Mouse (Mus musculus) T-cell, adult 2 months (primary cell): Measurements from ENCODE around the gene Fer.

Experiments
- DNase-seq: peaks from one replicate; pipeline ENCODE4 v3.0.0; 2022; ENCODE audit warnings: low spot score

Fer gene

DNA sequence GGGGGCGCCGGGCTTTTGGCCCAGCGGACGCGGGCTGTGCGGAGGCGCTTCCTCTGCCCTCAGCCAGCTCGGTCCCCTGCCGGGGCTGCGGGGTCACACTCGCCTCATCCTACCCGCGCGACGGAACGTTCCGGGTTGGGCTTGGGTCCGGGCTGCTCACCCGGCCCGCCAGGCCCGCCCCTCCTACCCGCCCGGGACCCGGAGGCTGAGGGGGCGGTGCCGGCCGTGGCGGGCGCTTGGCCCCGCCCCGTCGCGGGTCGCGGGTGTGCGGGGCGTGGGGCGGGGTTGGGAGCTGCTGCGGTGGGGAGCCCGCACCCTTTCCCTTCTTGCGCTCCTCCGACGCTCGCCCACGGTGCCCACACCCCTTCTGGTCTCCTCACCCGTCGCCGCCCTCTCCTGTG, 1.3 kb downstream of the Fer start:
- no peak for DNase-seq

DNA sequence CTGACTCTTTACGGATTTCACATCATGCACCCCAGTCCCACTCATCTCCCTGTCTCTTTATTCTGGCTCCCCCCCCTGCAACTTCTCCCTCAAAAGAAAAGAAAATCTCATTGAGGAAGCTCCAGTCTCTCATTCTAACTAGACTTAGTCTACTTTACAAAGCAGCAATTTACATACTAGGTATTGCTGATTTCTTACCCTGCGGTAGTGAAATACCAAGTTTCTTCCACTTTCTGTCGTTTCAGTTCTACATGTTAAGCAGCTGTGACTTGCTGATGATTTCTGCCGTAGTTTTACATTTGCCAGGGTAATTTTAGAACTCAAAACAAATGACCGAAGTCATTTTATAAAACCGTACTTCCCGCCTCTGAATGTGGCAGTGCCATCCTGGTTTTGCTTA, 8.9 kb downstream of the Fer start:
- no peak for DNase-seq

DNA sequence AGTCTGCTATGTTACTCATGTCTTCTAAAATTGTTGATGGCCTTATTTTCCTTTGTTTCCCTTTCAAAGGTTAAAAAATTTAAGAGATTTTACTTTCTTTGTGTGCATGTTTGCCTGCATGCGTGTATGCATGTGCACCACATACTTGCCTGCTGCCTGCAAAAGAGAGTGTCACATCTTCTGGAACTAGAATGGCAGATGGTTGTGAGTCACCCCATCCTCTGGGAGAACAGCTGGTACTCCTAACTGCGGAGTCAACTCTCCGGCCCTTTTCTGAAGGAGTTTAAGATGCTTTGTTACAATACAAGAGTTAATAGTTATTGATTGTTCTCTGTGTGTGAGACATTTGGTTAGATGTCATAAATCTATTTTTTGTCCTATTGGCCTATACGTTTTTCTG, 16.0 kb downstream of the Fer start:
- no peak for DNase-seq

DNA sequence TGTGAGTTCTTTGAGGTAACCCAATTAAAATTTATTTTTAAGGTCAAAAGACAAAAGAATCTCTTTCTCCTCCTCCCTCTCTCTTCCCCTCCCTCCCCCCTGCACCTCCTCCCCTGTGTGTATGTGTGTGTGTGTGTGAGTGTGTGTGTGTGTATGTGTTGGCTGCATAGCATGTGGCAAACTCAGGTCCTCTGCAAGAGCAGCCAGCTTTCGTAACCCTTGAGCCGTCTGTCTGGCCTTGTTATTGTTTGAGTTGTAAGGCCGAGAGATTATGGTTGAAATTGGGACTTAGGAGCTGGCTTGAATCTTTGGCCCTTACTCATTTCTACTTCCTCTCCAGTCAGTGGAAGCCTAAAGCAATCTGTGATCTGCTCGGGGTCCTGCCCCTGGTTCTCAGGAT, 17.1 kb downstream of the Fer start:
- DNase-seq, result no peak

DNA sequence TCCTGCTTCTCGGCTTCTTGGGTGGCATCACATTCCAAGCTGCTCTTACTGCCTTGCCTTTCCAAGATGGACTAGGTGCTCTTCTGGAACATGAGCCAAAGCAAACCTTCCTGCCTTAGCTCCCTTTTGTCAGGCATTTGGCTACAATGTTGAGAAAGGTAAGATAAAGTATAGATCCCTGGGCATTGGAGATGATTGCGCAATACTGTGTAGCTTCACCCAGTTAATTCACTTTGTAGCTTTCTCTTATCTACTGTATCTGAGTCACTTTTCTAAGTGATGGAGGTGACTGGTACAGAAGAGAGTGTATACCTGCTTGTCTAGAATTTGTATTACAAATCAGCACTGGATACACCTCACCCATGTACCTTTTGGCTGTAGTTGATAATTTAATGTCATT, 24.1 kb downstream of the Fer start:
- DNase-seq, result no peak

DNA sequence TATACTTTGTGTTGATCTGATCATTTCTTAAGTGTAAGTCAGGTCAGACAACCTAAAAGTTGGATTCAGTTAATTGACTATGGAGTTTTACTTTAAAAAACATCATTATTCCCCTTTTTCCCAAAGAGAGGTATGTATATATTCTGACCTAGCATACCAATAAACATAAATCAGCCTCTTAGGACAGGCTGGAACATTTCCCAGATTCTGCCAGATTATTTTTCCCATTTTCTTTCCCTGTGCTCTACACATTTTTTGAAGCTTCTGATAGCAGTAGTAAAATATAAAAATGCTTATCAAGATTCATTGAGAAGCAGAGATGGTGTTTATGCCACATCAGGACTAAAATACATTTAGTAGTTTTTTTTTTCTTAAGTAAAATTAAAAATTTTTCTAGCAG, 27.7 kb downstream of the Fer start:
- no peak for DNase-seq

DNA sequence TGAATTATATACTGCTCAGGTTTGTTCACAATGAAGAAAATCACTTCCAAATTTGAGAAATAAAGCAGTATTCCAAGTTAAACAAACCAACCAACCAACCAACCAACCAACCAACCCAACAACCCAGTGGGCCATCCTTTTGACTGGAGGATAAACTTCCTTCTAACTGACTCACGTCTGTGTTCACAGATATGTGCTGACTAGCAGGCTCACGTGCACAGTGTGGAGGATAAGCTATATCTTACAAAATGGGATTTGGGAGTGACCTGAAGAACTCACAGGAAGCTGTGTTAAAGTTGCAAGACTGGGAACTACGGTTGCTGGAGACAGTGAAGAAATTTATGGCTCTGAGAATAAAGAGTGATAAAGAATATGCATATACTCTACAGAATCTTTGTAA, 33.0 kb downstream of the Fer start:
- DNase-seq, result no peak

DNA sequence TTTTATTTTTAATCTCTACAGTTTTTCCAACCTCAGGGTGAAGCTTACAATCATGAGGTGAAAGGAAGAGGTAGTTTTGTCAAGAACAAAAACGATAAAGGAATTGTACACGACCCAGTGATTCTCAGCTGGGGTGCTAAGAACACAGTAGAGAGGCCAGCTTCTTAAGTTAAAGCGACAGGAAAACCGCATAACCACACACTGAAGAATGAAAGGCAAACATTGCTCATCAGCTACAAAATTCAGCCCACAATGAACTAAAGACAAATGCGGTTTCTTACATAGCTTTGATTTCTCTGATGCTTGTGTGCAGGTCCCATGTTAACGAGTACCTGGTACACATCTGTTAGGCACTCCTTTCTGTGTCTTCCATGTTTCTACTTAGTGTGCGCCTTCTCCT, 34.2 kb downstream of the Fer start:
- no peak for DNase-seq

DNA sequence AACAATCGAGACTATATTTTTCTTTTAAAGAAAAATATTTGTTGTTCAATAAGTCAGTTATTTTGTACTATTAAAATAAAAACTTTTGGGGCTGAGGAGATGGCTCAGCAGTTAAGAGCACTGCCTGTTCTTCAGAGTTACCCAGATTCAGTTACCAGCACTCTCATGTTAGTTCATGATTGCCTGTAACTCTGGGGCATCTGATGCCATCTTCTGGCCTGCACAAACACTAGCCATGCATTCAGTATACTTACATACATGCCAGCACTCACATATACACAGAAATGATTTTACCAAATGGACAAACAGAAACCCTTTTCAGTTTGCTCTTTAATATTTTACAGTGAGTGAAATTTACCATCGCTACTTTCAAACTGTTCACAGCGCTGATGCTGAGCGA, 46.4 kb downstream of the Fer start:
- DNase-seq, result no peak

DNA sequence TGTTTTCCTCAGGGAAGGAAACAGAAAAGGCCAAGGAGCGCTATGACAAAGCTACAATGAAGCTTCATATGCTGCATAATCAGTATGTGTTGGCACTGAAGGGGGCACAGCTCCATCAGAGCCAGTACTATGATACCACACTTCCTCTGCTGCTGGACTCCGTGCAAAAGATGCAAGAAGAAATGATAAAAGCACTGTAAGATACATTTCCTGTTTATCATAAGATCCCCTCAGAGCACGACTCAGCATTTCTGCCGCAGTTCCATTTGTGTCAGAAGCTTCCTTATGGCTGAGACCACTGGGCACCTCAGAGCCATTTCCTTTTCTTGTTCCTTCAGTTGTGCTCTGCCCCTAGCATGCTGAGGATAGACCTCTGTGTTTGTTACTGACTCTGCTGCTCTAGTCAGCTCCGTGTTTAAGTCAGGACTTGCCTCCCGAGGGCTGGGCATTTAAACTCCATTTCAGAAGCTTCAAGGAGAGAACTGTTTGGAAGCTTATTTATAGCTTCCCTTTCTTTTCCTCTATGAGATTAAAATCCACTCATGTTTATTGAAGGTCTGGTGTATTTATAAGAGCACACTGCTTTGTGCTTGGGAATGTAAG, 58.8 kb downstream of the Fer start:
- no peak for DNase-seq

DNA sequence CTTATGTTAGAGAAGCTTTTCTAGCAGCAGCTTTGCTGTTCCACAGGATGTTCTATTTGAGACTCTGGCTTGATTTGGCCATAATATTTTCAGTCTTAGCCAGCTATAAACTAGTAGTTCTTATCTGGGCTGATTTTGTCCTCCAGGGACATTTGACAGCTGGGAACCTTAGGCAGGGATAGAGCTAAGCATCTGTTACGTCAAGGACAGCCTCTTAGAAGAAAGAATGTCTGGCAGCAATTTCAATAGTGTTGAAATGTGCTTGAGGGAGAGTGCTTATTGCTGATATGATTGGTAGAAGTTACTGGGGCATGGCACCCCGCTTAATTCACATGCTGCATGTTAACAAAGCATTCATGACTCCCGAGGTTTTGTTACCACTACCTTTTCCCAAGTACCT, 62.7 kb downstream of the Fer start:
- DNase-seq, result no peak

DNA sequence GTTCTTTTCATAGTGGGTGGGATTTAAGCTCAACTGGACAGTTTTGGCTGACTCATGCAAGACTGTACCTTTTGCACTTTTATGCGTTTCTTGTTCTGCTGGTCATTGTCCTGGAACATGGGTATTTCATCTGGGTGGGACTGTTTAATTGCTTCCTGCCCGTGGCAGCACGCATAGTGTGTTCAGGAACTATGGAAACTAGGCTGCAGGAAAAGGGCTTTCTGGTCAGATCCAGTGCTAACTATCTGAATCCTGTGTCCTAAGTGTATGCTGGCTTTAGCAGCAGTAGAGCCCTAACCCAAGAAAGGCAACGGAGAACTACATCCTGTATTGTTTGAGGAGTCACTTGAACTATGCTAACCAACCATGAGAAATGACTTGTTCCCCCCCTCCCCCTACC, 67.8 kb downstream of the Fer start:
- DNase-seq, result no peak

DNA sequence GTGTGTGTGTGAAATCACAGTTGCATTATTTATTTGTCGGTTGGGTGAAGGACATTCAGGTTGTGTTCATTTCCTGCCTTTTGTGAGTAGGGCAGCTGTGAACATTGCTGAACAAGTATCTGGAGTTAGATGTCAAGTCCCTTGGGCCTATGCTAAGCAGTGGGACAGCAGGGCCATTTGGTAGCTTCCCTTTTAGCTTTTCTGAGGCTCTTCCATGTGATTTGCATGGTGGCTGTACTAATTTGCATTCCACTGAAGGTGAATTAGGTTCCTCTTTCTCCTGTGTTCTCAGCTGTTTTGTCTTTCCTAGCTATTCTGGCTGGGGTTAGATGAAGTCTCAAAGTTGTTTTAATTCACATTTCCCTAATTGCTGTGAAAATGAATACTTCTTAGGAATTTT, 68.7 kb downstream of the Fer start:
- no peak for DNase-seq

DNA sequence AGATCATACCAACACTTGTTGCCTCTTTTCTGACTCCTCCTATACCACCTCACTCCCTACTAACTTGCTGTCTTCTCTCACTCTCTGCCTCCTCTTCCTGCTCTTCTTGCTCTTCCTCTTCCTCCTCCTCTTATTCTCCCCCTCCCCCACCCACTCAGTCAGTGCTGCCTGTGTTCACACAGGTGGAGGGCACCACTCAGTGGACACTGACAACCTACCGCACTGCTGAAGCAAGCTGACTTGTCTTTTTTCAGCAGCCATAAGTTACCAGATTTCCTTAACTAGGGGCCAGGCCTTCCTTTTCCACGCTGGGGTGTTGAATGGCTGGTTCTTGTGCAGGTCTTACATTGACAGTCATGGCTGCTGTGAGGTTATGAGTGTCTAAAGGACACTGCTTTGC, 72.5 kb downstream of the Fer start:
- no peak for DNase-seq

DNA sequence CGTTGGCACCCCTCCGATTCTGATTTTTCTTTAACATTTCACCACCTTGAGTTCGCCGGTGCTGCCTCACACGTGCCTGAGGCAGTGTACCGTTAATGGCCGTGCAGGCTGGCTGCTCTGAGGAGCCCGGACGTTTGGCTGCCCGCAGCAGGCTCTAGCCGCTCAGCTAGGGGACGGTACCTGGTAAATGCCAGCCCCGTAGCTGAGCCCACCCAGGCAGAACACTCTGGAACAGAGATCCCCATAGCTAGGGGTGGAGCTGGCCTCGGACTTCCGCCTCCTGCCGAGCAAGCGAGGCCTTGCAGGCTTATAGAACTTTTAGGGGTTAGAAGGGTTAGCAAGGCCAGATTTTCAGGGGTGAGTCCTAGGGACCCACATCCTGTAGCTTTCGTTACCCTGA, 75.0 kb downstream of the Fer start:
- DNase-seq, result no peak

DNA sequence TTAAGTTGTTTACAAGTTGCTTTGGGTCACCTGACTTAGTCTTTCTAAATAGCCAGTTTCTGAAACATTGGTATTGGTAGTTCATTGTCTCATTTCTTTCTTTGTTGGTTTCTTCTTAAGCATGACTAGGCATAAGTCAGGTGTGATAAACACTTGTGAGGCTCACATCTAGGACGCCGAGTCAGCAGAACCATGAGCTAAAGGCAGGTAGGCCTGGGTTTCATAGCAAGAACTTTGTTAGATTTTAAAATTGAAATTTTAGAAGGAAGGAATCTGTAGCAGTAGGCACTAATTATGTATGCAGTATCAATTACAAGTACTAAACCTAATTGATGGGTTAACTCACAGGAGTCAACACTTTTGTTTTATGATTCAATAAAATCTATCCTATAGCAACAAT, 83.9 kb downstream of the Fer start:
- no peak for DNase-seq

DNA sequence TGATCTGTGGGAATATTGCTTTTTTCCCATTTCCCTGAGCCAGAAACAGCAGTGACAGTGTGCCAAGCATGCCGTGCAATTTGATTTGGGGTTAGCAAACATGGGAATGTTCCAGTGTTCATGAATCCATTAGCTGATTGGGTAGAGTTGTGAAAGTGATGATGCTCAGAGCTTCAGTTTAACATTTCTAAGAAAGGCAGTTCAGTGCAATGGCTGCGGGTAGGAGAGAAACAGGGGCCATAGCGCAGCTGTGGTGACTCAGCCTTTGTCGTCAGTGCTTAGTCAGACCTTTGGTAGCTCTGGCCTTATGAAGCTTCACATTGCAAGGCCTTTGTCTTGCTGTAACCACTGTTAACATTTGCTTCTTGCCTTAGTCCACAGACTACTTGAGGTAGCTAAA, 85.9 kb downstream of the Fer start:
- no peak for DNase-seq

DNA sequence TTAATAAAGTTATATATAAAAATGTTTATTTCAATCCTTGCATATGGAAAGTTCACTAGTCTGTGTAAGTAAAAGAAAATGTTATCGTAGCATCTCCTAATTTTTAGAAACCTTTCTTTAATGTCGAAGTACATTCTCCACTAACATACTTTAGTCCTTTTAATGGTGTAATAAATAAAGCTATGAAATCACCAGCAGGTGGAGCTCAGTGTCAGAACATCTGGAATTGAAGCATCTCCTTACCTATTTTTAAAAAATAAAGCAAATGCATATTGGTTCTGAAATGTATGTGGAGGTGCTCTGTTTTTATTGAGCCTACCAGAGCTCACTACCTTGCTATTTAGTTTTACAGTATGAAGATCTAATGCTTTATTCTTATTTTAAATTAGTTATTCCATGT, 88.6 kb downstream of the Fer start:
- no peak for DNase-seq

DNA sequence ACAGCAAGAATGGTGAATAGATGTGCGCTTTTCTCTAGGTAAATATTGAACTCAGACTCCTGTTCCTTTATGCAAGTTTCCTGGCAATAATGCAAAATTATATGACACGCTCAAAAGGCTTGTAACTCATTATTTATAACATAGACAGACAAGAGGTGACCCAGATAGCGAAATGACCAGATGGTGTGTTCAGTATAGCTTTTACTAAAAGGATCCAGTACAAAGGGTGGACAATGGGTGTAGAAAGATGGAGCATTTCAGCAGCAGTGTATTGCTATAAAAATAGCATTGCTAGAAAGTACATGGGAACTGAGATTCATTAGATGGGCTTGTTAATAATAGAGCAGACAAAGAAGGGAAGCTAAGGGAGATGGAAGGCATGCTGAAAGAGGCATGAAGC, 104.2 kb downstream of the Fer start:
- DNase-seq, result no peak

DNA sequence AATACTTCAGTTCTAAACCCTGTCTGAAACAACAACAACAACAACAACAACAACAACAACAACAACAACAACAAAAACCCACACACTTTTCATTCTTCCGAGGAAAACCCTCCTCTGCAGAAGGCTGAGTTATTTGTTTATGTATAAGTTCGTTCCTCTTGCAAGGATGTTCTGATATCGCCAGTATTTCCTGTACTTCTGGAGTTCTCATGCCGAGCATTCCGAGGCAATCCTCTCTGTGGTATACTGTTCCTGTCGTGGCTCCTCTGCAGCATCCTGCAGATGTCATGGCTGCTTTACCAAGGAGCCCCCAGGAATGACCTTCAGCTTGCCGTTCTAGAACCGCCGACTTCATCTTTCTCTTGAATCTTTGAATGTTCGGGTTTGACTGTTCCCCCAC, 106.6 kb downstream of the Fer start:
- no peak for DNase-seq

DNA sequence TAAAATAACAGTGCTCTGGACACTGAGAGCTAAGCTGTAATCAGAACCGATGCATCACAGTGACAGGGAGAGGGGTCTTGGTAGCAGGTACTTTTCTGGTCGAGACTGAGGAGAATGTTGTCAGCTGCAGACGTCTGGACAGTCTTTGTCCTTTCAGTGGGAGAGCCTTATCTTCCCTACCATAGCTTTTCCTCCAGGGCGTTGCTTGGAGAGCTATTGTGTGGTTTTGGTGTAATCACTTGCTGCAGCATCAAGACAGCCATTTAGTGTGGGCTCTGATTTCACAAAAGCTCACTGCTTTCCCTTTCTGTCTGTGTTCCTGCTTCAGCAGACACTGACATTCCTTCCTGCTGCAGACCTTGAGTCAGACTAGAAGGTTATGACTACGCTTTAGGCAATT, 107.4 kb downstream of the Fer start:
- no peak for DNase-seq

DNA sequence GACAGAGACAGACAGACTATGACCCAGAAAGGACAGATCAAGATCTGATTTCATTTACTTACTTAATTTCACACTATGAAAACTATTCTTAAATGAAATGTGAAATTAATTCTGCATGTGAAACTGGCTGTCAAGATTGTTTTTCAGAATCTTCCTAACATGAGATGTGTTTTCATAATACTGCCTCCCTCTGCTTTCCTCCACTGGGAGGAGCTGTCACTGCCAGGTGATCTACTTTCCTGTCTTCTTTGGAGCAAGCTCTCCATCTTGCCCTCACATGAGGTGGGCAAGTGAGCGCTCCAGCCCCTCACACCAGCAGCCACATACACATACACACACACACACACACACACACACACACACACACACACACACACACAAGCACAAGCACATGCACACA, 108.1 kb downstream of the Fer start:
- DNase-seq, result no peak

DNA sequence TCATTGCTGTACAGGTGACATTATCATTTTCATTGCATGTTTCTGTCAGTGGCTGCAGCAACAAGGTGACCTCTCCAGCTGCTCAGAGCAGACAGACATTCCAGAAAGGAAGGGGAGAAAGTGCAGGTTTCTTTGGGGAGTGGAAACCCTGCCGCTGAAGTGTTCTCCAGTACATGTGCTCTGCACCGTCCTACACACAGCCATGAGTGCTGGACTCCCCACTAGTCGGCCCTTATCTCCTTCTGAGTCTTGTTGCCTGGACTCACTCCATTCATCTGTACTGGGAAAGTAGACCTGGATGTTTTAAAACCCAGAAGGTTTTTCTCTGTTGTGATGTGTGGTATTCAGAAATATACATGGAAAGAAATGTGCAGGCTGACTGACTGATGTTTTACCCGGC, 109.3 kb downstream of the Fer start:
- no peak for DNase-seq

DNA sequence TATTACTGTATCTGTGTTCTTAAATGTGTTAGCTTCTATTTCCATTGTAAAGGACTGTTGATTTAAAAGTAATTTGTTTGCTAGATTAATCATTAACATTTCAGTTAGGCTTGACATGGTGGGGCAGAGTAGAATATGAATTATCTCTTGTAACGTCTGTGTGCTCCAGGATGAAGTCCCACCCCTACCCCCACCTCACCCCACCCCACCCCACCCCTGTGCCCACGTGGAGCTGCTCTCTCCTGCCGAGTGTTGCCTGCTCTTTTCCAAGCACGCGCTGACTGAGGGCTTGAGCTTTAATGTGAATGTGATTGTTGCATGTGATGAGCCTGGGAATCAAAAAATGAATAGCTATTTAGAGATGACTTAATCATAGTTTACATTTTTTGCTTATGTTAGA, 110.9 kb downstream of the Fer start:
- DNase-seq, result no peak

DNA sequence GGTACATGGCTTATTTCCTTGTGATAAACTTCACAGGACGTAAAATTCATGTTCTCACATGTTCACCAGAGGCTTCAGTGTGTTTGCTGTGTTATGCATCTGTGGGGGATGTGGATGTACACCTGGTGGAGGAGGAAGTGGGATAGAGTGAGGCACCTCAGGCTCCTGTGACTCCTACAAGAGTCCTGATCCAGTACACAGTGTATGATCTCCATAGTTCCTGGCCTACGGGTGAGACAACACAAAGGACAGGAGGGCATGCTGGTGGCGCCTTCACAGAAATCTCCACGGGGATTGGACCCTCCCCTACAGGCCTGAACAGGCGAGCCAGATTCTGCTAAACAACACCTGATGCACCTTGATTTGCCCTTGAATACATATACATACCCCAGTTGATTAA, 111.4 kb downstream of the Fer start:
- DNase-seq, result no peak
